Mouse (Mus musculus): Measurements from ENCODE around the gene Ndufaf7. TPM values are rescaled to one million over a fixed set of nuclear protein-coding genes. Genes with fewer than 3 reads are reported as not detected.

Ndufaf7 gene
- polyA plus RNA-seq, 1 experiment from 2014 or later, result 43.8 TPM

GRCm38 (mm10) chr17:78994382-78994781, 57.4 kb downstream of the Ndufaf7 start:
- no peak for ATAC-seq (replicated peaks; ENCODE audit: low FRiP score, low TSS enrichment, low read depth)
- H3K36me3 ChIP-seq (ENCODE audit: control insufficient read depth, insufficient read depth, low read length), result no peaks in the 10 kb centered on the region
- H3K4me3 ChIP-seq (ENCODE audit: low read depth, low read length), result no peak overlapping the region
- H3K9me3 ChIP-seq (ENCODE audit: control insufficient read depth, low read length), result no peaks in the 10 kb centered on the region
- 72% methylated on average over 8 of the region's 8 CpGs for WGBS
- DNase-seq (ENCODE audit: low spot score), result no peak
- H3K27ac ChIP-seq (ENCODE audit: low read depth), result no peak overlapping the region
- no peaks in the 10 kb centered on the region for H3K27me3 ChIP-seq (replicated peaks; ENCODE audit: control insufficient read depth, insufficient read depth, low read length)
- H3K4me1 ChIP-seq (replicated peaks; ENCODE audit: control insufficient read depth, insufficient read depth, low read length), result peaks cover 7% of the 10 kb centered on the region; the same call in 1 of the 2 replicates
- no peak overlapping the region for H3K4me2 ChIP-seq (ENCODE audit: low read length)
- no peak overlapping the region for H3K9ac ChIP-seq (ENCODE audit: low read length)

- no peaks in the 10 kb centered on the region for H3K9me3 ChIP-seq (ENCODE audit: control insufficient read depth, low read length)
- no peaks in the 10 kb centered on the region for H3K27me3 ChIP-seq (replicated peaks; ENCODE audit: control insufficient read depth, insufficient read depth, low read length)
- H3K36me3 ChIP-seq (ENCODE audit: control insufficient read depth, insufficient read depth, low read length), result no peaks in the 10 kb centered on the region
- 68% methylated on average over 9 of the region's 9 CpGs for whole genome bisulfite sequencing
- H3K4me1 ChIP-seq (replicated peaks; ENCODE audit: control insufficient read depth, insufficient read depth, low read length), result peaks cover 7% of the 10 kb centered on the region; the same call in 1 of the 2 replicates
- H3K9ac ChIP-seq (ENCODE audit: low read length), result no peak overlapping the region
- H3K4me3 ChIP-seq (ENCODE audit: low read depth, low read length), result no peak overlapping the region
- ATAC-seq (replicated peaks; ENCODE audit: low FRiP score, low TSS enrichment, low read depth), result no peak
- DNase-seq (ENCODE audit: low spot score), result no peak
- H3K4me2 ChIP-seq (ENCODE audit: low read length), result no peak overlapping the region
- no peak overlapping the region for H3K27ac ChIP-seq (ENCODE audit: low read depth)
These were observed 58.2 kb downstream of the Ndufaf7 start for GRCm38 (mm10) chr17:78994931-78995820.

Other genes starting within 250 kb of the Ndufaf7 start
- 7.8 and 8.4 TPM in 2 replicates for gene Strn, start 199.9 kb upstream of the Ndufaf7 start, polyA plus RNA-seq (2014; fragmentation: Nextera tagmentation; extraction: Ambion mirVana)
- gene Heatr5b, start 101.8 kb upstream of the Ndufaf7 start, polyA plus RNA-seq (2014; fragmentation: Nextera tagmentation; extraction: Ambion mirVana), result 11.5 and 12.4 TPM in 2 replicates
- gene Gpatch11, start 101.6 kb upstream of the Ndufaf7 start, polyA plus RNA-seq (2014; fragmentation: Nextera tagmentation; extraction: Ambion mirVana), result 33.9 and 39.0 TPM in 2 replicates
- 9.1 and 11.0 TPM in 2 replicates for gene Eif2ak2, start 54.6 kb upstream of the Ndufaf7 start, polyA plus RNA-seq (2014; fragmentation: Nextera tagmentation; extraction: Ambion mirVana)
- gene Sult6b1, start 30.1 kb upstream of the Ndufaf7 start, polyA plus RNA-seq (2014; fragmentation: Nextera tagmentation; extraction: Ambion mirVana), result 0.16 and 0.19 TPM in 2 replicates
- 104 and 116 TPM in 2 replicates for gene Cebpzos, start 20.6 kb upstream of the Ndufaf7 start, polyA plus RNA-seq (2014; fragmentation: Nextera tagmentation; extraction: Ambion mirVana)
- 63.3 and 63.5 TPM in 2 replicates for gene Cebpz, start 70 bp upstream of the Ndufaf7 start, polyA plus RNA-seq (2014; fragmentation: Nextera tagmentation; extraction: Ambion mirVana)
- gene Prkd3, start 83.7 kb downstream of the Ndufaf7 start, polyA plus RNA-seq (2014; fragmentation: Nextera tagmentation; extraction: Ambion mirVana), result 44.8 and 49.2 TPM in 2 replicates
- 10.6 and 12.6 TPM in 2 replicates for gene Qpct, start 114.8 kb downstream of the Ndufaf7 start, polyA plus RNA-seq (2014; fragmentation: Nextera tagmentation; extraction: Ambion mirVana)